Comparison of ENCODE assay signal across 7 mouse cellular contexts in genomic region chr9:106369801-106370485, GRCm38 (mm10). TPM values are rescaled to one million over a fixed set of nuclear protein-coding genes. Genes with fewer than 3 reads are reported as not detected.
DNase-seq lines count a peak whose midpoint lies in the region; ATAC-seq and TF ChIP-seq lines count a peak whose summit lies in the region.

No protein-coding gene starts in this region.

- ATAC-seq in heart, embryonic 15.5 days (replicated peaks; ENCODE audit: insufficient number of reproducible peaks, insufficient read depth, low FRiP score, low read depth) = no peak

- TF ChIP-seq CTCF in testis, adult 2 months (IDR thresholded peaks at IDR 0.05; ENCODE audit: control insufficient read depth, insufficient read depth, insufficient replicate concordance, low read depth, low read length) = no peak

- H3K4me3 ChIP-seq in testis, adult 2 months (ENCODE audit: control insufficient read depth, low read depth, low read length) = peak overlapping the region; percentile 89
- peak overlapping the region; percentile 72 for H3K4me3 ChIP-seq in heart, embryonic 15.5 days
- peak overlapping the region; percentile 95 for H3K4me3 ChIP-seq in limb, embryonic 10.5 days

- H3K4me1 ChIP-seq in testis, adult 2 months (ENCODE audit: control insufficient read depth, insufficient read depth, low read length) = peaks cover 29% of the 10 kb centered on the region
- peaks cover 50% of the 10 kb centered on the region for H3K4me1 ChIP-seq in heart, embryonic 15.5 days (replicated peaks)
- peaks cover 81% of the 10 kb centered on the region for H3K4me1 ChIP-seq in limb, embryonic 10.5 days

- H3K36me3 ChIP-seq in testis, adult 2 months (ENCODE audit: control insufficient read depth, insufficient read depth, low read length) = no peaks in the 10 kb centered on the region
- H3K36me3 ChIP-seq in heart, embryonic 15.5 days = peaks cover 22% of the 10 kb centered on the region
- peaks cover 51% of the 10 kb centered on the region for H3K36me3 ChIP-seq in limb, embryonic 10.5 days

- peak overlapping the region; percentile 84 for H3K9ac ChIP-seq in heart, embryonic 15.5 days

- H3K4me2 ChIP-seq in heart, embryonic 15.5 days = peak overlapping the region; percentile 93

- 7% methylated on average over 11 of the region's 11 CpGs for WGBS in heart, embryonic 15.5 days
- 7% methylated on average over 11 of the region's 11 CpGs for WGBS in limb, embryonic 10.5 days

- TF ChIP-seq POLR2A in testis, adult 2 months (IDR thresholded peaks at IDR 0.05; ENCODE audit: control insufficient read depth, low read depth, low read length) = no peak

- H3K9me3 ChIP-seq in heart, embryonic 15.5 days (replicated peaks) = no peaks in the 10 kb centered on the region
- H3K9me3 ChIP-seq in limb, embryonic 10.5 days (replicated peaks) = no peaks in the 10 kb centered on the region

- H3K27me3 ChIP-seq in testis, adult 2 months (ENCODE audit: control insufficient read depth, insufficient read depth, low read length) = no peaks in the 10 kb centered on the region
- H3K27me3 ChIP-seq in heart, embryonic 15.5 days = no peaks in the 10 kb centered on the region
- H3K27me3 ChIP-seq in limb, embryonic 10.5 days (ENCODE audit: low read depth, poor library complexity, severe bottlenecking) = no peaks in the 10 kb centered on the region

- H3K27ac ChIP-seq in testis, adult 2 months (ENCODE audit: control insufficient read depth, insufficient read depth, low read depth, low read length) = no peak overlapping the region
- H3K27ac ChIP-seq in heart, embryonic 15.5 days = peak overlapping the region; percentile 93
- H3K27ac ChIP-seq in limb, embryonic 10.5 days = peak overlapping the region; percentile 98

- no peak for DNase-seq in testis, postnatal 10 days (ENCODE audit: low spot score)
- peak; percentile 54 for DNase-seq in embryo, embryonic 10 days (ENCODE audit: low spot score)
- DNase-seq in limb, embryonic 10.5 days (ENCODE audit: low spot score) = peak; percentile 70
- peak; percentile 62 for DNase-seq in neural tube, embryonic 10.5 days (ENCODE audit: extremely low spot score, low spot score)
- DNase-seq in thymus, postnatal 10 days (ENCODE audit: low spot score in 2 of 2) = no peak

RNA-seq across cellular contexts. Expression of gene Dusp7, which starts 1.5 kb away (rescaled TPM):
- 3.1 and 3.3 TPM in 2 replicates for polyA plus RNA-seq in testis, adult 2 months (2012; rRNA removed)
- polyA plus RNA-seq in heart, embryonic 15.5 days (2015; fragmentation: Nextera tagmentation; extraction: Ambion mirVana) = 8.9 and 13.8 TPM in 2 replicates
- polyA plus RNA-seq in limb, embryonic 10.5 days (2016; fragmentation: Nextera tagmentation; extraction: Ambion mirVana) = 43.1 and 44.9 TPM in 2 replicates

RNA-seq across cellular contexts. Expression of gene Rpl29, which starts 59.3 kb away (rescaled TPM):
- polyA plus RNA-seq in testis, adult 2 months (2012; rRNA removed) = 357 and 448 TPM in 2 replicates
- polyA plus RNA-seq in heart, embryonic 15.5 days (2015; fragmentation: Nextera tagmentation; extraction: Ambion mirVana) = 532 and 533 TPM in 2 replicates
- polyA plus RNA-seq in limb, embryonic 10.5 days (2016; fragmentation: Nextera tagmentation; extraction: Ambion mirVana) = 1,033 and 1,267 TPM in 2 replicates

Comparison
In these comparisons a context has a peak if more than half of its experiments do, and no peak if none do; other contexts are left out.
1. DNase-seq: peak in embryo, embryonic 10 days (single experiment), limb, embryonic 10.5 days (single experiment) and neural tube, embryonic 10.5 days (single experiment); none in testis, postnatal 10 days (single experiment) and thymus, postnatal 10 days (0 of 2).
2. Peak in every context shown above with its lines, with median percentiles within 50 percentile points of each other: H3K4me3 ChIP-seq.